Mouse (Mus musculus) frontal cortex, adult (tissue): ENCODE data around the gene Bcar3.

Experiments
- ATAC-seq: cut with Nextera tagmentation; 2 replicates; pipeline ENCODE4 v1.9.2; 2017; ENCODE audit warnings: mild to moderate bottlenecking, moderate library complexity, mixed read lengths; ENCODE audit not compliant: low TSS enrichment

Gene Bcar3

DNA sequence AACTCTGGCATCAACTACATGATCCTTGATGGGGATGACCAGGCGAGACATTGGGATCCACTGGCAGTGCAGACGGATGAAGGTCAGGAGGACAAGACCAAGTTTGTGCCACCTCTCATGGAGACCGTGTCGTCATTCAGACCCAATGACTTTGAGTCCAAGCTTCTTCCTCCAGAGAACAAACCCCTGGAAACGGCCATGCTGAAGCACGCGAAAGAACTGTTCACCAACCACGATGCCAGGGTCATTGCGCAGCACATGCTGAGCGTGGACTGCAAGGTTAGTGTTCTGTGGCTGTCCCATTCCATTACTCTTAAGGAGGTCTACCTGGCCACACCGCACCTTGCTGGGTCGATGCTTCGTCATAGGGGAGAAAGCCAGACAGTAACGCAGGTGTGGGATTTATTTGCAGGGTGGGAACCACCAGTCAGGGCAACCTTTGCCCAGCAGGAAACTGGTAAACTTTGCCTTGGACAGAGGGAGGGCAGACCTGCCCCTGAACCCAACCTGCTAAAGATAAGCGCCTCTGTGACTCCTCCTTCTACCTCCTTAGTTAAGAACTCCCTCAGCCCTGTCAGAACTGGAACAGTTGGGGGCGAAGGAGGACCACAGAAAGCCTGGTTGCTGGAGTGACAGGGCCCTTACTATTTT, 218.9 kb downstream of the Bcar3 start:
- ATAC-seq: no peak

GRCm38 (mm10) chr3:122515568-122516326, 221.8 kb downstream of the Bcar3 start:
- ATAC-seq: peak; percentile 10; the same call in 1 of the 2 replicates

DNA sequence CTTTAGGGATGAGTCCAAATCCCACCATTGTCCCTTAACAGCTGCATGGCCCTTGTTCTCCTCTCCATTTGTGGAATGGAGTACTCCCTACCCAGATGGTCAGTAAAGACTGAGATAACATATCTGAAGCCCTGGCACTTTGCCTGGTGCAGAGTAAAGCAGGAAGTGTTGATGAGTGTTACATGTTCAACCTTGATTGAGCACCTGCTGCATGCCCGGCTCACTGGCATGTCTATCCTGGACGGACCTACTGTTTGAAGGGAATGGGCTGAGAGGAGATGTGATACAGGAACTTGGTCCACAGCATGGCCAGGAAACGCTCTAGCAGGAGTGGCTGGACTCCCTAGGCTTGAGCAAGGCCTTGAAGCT, 222.4 kb downstream of the Bcar3 start:
- ATAC-seq: no peak

- no peak for ATAC-seq
These were observed 223.8 kb downstream of the Bcar3 start for GRCm38 (mm10) chr3:122517726-122518125.

DNA sequence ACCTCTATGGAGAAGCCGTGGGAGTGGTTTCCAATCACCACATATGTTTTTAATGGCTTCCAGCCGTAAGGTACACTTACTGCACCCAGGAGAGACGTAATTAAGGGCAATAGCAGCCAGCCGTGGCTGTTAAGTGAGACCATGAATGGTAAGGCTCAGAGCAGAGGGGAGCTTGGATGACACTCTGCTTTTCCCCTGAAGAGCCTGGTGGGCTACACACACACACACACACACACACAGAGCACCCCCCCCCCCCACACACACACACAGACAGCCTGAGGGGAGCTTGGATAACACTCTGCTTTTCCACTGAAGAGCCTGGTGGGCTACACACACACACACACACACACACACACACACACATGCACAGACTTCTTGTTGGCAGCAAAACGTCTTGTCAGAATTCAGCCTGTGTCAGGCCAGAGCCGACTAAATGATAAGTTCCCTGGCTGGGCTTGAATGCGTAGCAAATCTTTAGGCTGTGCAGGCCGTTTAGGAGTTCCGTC, 224.3 kb downstream of the Bcar3 start:
- ATAC-seq: 0 out of 2 replicates have a peak, but pooled peaks have one; percentile 17

DNA sequence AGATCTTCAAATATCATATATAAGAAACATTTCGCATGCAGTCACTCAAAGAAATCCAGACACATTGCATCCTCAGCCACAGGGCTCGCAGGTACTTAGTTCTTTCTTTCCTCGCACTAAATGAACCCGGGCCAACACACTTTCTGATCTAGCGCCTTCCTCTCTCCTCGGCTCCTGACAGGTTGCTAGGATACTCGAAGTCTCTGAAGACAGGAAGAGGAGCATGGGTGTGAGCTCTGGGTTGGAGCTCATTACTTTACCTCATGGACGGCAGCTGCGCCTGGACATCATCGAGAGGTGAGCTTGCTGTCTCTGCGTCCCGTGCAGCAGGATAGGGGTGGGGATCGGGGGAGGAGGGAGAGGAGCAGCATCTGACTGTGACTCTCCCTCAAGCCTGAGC, 225.1 kb downstream of the Bcar3 start:
- ATAC-seq: peak; percentile 56

DNA sequence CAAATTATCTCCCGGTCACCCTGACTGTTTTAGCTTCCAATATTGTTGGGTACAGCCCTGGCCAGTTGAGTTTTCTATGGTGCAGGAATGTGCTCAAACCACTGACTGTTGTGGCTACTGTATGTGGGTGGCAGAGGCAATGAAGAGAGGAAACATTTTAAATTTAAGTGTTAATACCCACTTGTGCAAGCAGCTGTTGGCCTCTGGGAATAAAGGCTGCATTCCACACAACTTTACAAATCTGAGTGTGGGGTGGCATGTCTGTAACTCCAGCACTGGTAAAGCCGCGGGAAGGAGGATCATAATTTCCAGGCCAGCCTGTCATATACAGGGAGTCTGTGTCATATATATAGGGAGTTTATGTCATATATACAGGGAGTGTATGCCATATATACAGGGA, 226.4 kb downstream of the Bcar3 start:
- no peak for ATAC-seq

DNA sequence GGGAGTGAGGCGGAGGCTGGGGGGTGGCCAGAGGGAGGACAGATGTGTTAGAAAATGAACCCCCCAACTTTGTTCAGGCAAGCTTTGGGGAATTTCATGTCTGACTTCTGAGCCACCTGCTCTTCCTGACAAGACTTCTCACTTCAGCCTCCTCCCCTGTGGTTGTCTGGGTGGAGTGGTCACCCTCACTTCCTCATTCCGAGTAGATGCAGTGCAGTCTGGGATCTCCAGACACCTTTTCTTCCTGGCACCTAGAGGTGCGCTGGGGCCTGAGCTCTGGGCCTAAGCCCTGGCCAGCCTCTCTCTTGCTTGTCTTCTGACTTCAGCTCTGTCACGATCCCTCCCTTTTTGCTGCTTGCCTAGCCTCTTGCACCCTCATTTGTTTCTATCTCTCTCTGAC, 226.9 kb downstream of the Bcar3 start:
- no peak for ATAC-seq

GRCm38 (mm10) chr3:122521294-122521693, 227.4 kb downstream of the Bcar3 start:
- no peak for ATAC-seq

DNA sequence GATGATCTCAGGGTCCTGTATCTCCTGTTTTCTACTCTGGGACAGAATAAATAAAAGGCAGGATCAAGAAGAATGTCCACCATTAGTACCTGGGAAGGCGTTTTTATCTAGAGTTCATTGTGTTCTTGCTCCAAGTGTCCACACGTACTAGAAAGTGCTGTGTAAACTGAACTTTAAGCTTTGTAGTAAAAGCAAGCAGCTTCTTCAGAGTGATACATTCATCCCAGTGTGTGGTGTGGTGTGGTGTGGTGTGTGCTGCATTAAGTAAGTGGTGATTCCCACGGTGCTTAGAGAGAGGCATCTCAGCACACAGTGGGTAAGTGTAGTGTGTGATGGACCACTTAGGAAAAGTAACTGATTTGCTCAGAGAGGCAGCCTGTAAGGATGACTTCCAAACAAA, 234.5 kb downstream of the Bcar3 start:
- ATAC-seq: no peak

DNA sequence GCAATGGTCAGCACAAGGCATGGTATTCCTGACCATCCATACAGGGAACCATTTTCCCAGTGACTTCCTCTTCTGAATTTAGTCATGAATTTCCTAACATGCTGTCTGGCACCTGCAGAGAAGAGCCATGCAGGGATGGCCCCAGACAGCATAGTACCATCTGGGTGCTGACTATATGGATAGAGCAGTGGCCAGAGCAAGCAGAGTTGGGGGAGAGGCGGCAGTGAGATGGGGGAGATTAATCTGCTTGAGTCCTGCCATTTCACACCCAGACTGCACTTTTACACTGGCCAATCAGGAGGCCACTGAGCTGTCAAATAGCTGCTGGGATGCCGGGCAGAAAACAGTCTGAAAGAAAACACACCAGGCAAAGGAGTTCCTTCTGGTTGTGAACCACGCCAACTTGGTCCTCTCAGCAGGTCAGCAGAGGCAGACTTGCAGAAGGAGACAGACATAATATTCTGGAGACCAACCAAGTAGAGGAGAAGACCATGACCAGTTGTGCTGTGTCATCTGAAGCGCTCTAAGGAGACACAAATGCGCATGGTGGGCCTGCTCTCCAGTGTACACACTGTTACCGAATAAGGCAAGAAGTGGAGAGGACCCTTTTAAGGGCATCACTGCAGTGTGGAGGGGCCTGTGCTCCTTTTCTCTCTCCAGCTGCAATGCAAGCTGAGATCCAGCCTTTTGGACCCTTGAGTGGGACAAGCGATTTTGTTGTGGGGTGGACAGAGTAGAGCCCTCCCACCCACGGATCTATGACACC, 242.2 kb downstream of the Bcar3 start:
- no peak for ATAC-seq

DNA sequence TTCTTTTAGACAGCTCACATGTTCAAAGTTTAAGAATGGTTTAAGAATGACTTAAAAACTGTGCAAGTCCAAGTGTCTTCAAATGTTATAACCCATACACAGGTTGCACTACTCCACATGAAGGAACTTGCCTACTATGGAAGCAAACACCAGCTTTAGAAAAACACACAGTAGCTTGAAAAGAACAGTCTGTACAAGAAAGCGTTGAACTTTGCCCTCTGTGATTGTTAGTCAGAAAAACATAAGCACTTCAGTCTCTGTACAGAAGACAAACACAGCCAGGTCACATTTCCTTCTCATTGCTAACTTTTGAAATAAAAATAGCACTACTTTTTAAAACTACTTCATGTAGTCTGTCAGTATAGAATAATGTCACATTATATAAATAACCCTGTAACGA, 244.9 kb downstream of the Bcar3 start:
- ATAC-seq: no peak

DNA sequence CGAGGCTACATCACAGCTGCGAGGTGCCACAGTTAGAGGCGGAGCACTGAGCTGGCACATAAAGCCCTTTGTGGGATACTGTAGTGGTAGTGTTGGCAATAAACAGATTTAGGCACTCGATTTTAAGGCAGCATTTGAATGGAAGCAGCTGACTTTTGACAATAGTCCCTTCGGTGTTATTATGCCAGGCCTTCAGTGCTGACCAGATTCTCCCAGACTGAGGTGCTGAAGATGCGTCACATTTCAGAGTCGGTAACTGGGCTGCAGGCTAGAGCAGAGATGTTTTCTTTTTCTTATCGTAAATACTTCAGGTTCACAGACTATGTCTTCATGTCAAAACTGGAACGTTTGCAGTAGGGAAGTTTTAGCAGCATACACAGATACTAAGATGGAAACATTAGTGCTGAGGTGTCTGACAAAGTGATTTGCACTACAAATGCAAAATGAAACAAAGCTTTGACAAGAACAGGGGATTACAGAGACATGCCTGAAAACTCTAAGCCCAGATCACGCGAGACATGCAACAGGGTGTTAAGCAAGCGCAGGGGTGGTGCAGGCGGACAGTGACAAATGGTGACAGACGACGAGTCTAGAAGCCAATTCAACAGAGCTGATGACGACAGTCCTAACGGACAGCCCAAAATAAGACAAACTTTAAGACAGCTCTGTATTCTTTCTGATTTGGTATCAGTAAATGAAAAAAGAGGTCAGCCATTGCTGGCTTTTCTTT, 246.2 kb downstream of the Bcar3 start:
- peak; percentile 49 for ATAC-seq

DNA sequence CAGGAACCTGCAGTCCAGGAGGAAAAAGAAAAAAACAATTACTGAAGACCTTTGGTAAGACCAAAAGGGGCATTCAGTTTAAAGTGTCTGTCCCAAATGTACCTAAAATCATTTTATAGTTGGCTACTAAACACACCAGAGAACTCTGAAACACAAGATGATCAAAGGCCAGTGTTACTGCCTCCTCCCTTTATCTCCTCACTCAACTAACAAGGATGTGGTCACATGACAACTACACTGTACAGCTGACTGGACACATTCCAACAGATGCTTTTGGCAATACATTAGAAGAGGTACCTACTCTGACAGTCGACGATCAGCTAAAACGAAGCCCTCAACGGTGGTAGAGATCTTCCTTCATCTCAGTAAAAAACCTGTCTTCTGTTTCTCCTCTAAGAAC, 247.0 kb downstream of the Bcar3 start:
- no peak for ATAC-seq

- no peak for ATAC-seq
These were observed 251.4 kb downstream of the Bcar3 start for GRCm38 (mm10) chr3:122545346-122545745.

- ATAC-seq: peak; percentile 39
These were observed 253.5 kb downstream of the Bcar3 start for GRCm38 (mm10) chr3:122547469-122547868.

- no peak for ATAC-seq
These were observed 257.2 kb downstream of the Bcar3 start for GRCm38 (mm10) chr3:122551174-122551573.

GRCm38 (mm10) chr3:122557766-122558165, 263.8 kb downstream of the Bcar3 start:
- no peak for ATAC-seq

- no peak for ATAC-seq
These were observed 271.3 kb downstream of the Bcar3 start for GRCm38 (mm10) chr3:122565285-122565684.

DNA sequence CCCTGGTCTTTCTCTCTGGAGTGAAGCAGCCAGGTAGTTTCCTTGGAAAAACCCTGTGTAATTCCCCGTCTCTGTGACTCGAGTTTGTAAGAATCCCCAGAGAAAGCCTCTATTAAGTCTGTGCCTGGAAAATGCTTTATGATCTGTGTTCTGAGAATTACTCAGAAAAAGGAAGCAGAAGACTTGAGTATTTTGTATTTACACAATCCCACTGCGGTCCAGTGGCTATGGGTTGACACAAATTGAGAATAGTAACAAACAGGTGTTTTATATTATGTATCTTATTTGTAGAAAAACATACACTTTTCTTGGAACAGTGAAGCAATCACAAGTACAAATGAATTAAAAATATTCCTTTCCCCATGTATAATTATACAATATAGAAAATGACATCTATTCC, 272.2 kb downstream of the Bcar3 start:
- ATAC-seq: no peak

GRCm38 (mm10) chr3:122566549-122566948, 272.6 kb downstream of the Bcar3 start:
- peak; percentile 71 for ATAC-seq
